Mouse (Mus musculus) limb, embryonic 14.5 days (tissue): Measurements from ENCODE around the gene Sdhaf4. TPM values are rescaled to one million over a fixed set of nuclear protein-coding genes. Genes with fewer than 3 reads are reported as not detected.
A peak's percentile ranks its signal among the peaks of the same experiment; 100 is the strongest.

ENCODE experiments used
- ATAC-seq: fragments of 200-750 bp; cut with Nextera tagmentation; 2 replicates; pipeline ENCODE4 v1.8.0; 2017; ENCODE audit warnings: low read depth, moderate number of reproducible peaks, moderate TSS enrichment; ENCODE audit not compliant: low FRiP score
- DNase-seq: peaks from one replicate; pipeline ENCODE4 v3.0.0-alpha.2; 2015; ENCODE audit warnings: low spot score
- H3K27ac ChIP-seq: fragments of 300-500 bp; sonication (generic); replicated peaks from 2 replicates; pipeline ENCODE4 v1.5.1; 2014; ENCODE audit warnings: low read depth, mild to moderate bottlenecking, low read length, moderate library complexity, mixed read lengths
- H3K27me3 ChIP-seq: fragments of 300-500 bp; sonication (generic); 2 replicates; pipeline ENCODE4 v1.6.1; 2014; ENCODE audit warnings: low read length, mixed read lengths; ENCODE audit not compliant: control insufficient read depth, insufficient read depth
- H3K36me3 ChIP-seq: fragments of 300-500 bp; sonication (generic); 2 replicates; pipeline ENCODE4 v1.6.1; 2014; ENCODE audit warnings: mild to moderate bottlenecking, low read length, moderate library complexity, mixed read lengths; ENCODE audit not compliant: control insufficient read depth, insufficient read depth
- H3K4me1 ChIP-seq: fragments of 300-500 bp; sonication (generic); 2 replicates; pipeline ENCODE4 v1.6.1; 2014; ENCODE audit warnings: antibody characterized with exemption, low read length, mixed read lengths; ENCODE audit not compliant: control insufficient read depth, insufficient read depth
- H3K4me2 ChIP-seq: fragments of 300-500 bp; sonication (generic); replicated peaks from 2 replicates; pipeline ENCODE4 v1.6.1; 2014; ENCODE audit warnings: low read depth, mild to moderate bottlenecking, low read length, moderate library complexity; ENCODE audit not compliant: severe bottlenecking
- H3K4me3 ChIP-seq: fragments of 300-500 bp; sonication (generic); replicated peaks from 2 replicates; pipeline ENCODE4 v1.5.1; 2014; ENCODE audit warnings: low read length
- H3K9ac ChIP-seq: fragments of 300-500 bp; sonication (generic); 2 replicates; pipeline ENCODE4 v1.6.1; 2014; ENCODE audit warnings: mild to moderate bottlenecking, low read depth, low read length, moderate library complexity; ENCODE audit not compliant: severe bottlenecking
- H3K9me3 ChIP-seq: fragments of 300-500 bp; sonication (generic); 2 replicates; pipeline ENCODE4 v1.6.1; 2016; ENCODE audit warnings: low read length; ENCODE audit not compliant: control insufficient read depth
- POLR2A ChIP-seq: fragments of 200-500 bp; IDR thresholded peaks from 2 replicates; pipeline ENCODE4 v1.8.0; 2012; ENCODE audit warnings: inconsistent platforms, mild to moderate bottlenecking, moderate library complexity, borderline replicate concordance; ENCODE audit not compliant: insufficient read depth, insufficient read length; ENCODE audit errors: extremely low read depth
- WGBS: fragments of 180-500 bp; shearing (Covaris S2); extraction: QIAGEN DNeasy Blood & Tissue Kit; methylation state at CpG from one replicate; pipeline ENCODE4 v1.1.7; 2014; 5-methylcytosine and 5-hydroxymethylcytosine counted together
- polyA plus RNA-seq, 2 experiments: library from polyadenylated mRNA; depleted of rRNA in 1 of 2; stranded (reverse) in 1 of 2; unstranded in 1 of 2; fragments of >200 nt; fragmentation: Nextera tagmentation in 1 of 2; extraction: Ambion mirVana in 1 of 2; gene quantifications; 2 replicates each; pipeline versions ENCODE4 v1.2.1 to v1.2.3; 2012 to 2014

Sdhaf4 gene
- polyA plus RNA-seq, 2 experiments, result 44.4 to 90.7 TPM

GRCm38 (mm10) chr1:23955539-23955938 is 49.9 kb downstream of the Sdhaf4 start:
- Histone ChIP-seq H3K9ac (no peak overlapping the region), H3K4me3 (no peak overlapping the region), H3K9me3 (no peaks in the 10 kb centered on the region), H3K27ac (no peak overlapping the region), H3K36me3 (no peaks in the 10 kb centered on the region), H3K4me2 (no peak overlapping the region), H3K27me3 (no peaks in the 10 kb centered on the region), H3K4me1 (no peaks in the 10 kb centered on the region)
- DNase-seq (no peak), ATAC-seq (peak; percentile 63; the same call in 1 of the 2 replicates)
- WGBS, result 53% methylated on average over 4 of the region's 4 CpGs
- TF ChIP-seq POLR2A, result no peak

- H3K9ac ChIP-seq, result no peak overlapping the region
- H3K27me3 ChIP-seq, result no peaks in the 10 kb centered on the region
- no peak for DNase-seq
- H3K36me3 ChIP-seq, result no peaks in the 10 kb centered on the region
- no peak for TF ChIP-seq POLR2A
- no peaks in the 10 kb centered on the region for H3K4me1 ChIP-seq
- H3K4me2 ChIP-seq, result no peak overlapping the region
- H3K4me3 ChIP-seq, result no peak overlapping the region
- 82% methylated on average over 13 of the region's 13 CpGs for WGBS
- no peak overlapping the region for H3K27ac ChIP-seq
- ATAC-seq, result no peak
- H3K9me3 ChIP-seq, result no peaks in the 10 kb centered on the region
Measured at GRCm38 (mm10) chr1:23953921-23954320, 51.5 kb downstream of the Sdhaf4 start.

- Histone ChIP-seq H3K36me3 (no peaks in the 10 kb centered on the region), H3K4me2 (no peak overlapping the region), H3K4me3 (no peak overlapping the region), H3K9me3 (no peaks in the 10 kb centered on the region), H3K27ac (no peak overlapping the region), H3K4me1 (0 out of 2 replicates have a peak, but pooled peaks cover 4% of the 10 kb centered on the region), H3K9ac (no peak overlapping the region), H3K27me3 (no peaks in the 10 kb centered on the region)
- ATAC-seq (no peak), DNase-seq (no peak)
- no peak for TF ChIP-seq POLR2A
- WGBS, result 72% methylated on average over 15 of the region's 15 CpGs
Measured at GRCm38 (mm10) chr1:23948778-23949699, 56.4 kb downstream of the Sdhaf4 start.

- Histone ChIP-seq H3K27me3 (no peaks in the 10 kb centered on the region), H3K4me3 (no peak overlapping the region), H3K36me3 (no peaks in the 10 kb centered on the region), H3K4me1 (0 out of 2 replicates have a peak, but pooled peaks cover 4% of the 10 kb centered on the region), H3K4me2 (no peak overlapping the region), H3K9me3 (no peaks in the 10 kb centered on the region), H3K27ac (no peak overlapping the region), H3K9ac (no peak overlapping the region)
- WGBS, result 38% methylated on average over 7 of the region's 7 CpGs
- DNase-seq (no peak), ATAC-seq (no peak)
- TF ChIP-seq POLR2A, result no peak
Measured at GRCm38 (mm10) chr1:23948290-23948689, 57.2 kb downstream of the Sdhaf4 start.

Other genes with a start within 250 kb of the Sdhaf4 start
- gene B3gat2, start 243.9 kb downstream of the Sdhaf4 start, polyA plus RNA-seq (2012; rRNA removed), result 1.2 and 1.8 TPM in 2 replicates
- gene B3gat2, start 243.9 kb downstream of the Sdhaf4 start, polyA plus RNA-seq (2014; fragmentation: Nextera tagmentation; extraction: Ambion mirVana), result 0.99 and 1.4 TPM in 2 replicates
- 84.6 and 101 TPM in 2 replicates for gene Smap1, start 83.3 kb downstream of the Sdhaf4 start, polyA plus RNA-seq (2012; rRNA removed)
- 57.9 and 59.3 TPM in 2 replicates for gene Smap1, start 83.3 kb downstream of the Sdhaf4 start, polyA plus RNA-seq (2014; fragmentation: Nextera tagmentation; extraction: Ambion mirVana)
- gene Fam135a, start 94.7 kb upstream of the Sdhaf4 start, polyA plus RNA-seq (2012; rRNA removed), result 50.8 and 55.1 TPM in 2 replicates
- gene Fam135a, start 94.7 kb upstream of the Sdhaf4 start, polyA plus RNA-seq (2014; fragmentation: Nextera tagmentation; extraction: Ambion mirVana), result 30.3 and 37.5 TPM in 2 replicates
- gene Col9a1, start 172.0 kb upstream of the Sdhaf4 start, polyA plus RNA-seq (2012; rRNA removed), result 252 and 268 TPM in 2 replicates
- 139 and 151 TPM in 2 replicates for gene Col9a1, start 172.0 kb upstream of the Sdhaf4 start, polyA plus RNA-seq (2014; fragmentation: Nextera tagmentation; extraction: Ambion mirVana)